Mouse (Mus musculus) heart, postnatal 0 days (tissue): ENCODE data around the gene Kat6b. TPM values are rescaled to one million over a fixed set of nuclear protein-coding genes. Genes with fewer than 3 reads are reported as not detected.
A peak's percentile ranks its signal among the peaks of the same experiment; 100 is the strongest.

ENCODE experiments used
- ATAC-seq: fragments of 200-750 bp; cut with Nextera tagmentation; 2 replicates; pipeline ENCODE4 v1.8.0; 2017; ENCODE audit warnings: low read depth, moderate number of reproducible peaks, moderate library complexity; ENCODE audit not compliant: insufficient read depth
- DNase-seq: peaks from one replicate; pipeline ENCODE4 v3.0.0-alpha.2; 2016; ENCODE audit warnings: low spot score
- H3K27ac ChIP-seq: fragments of 300-500 bp; sonication (generic); 2 replicates; pipeline ENCODE4 v1.5.1; 2014; ENCODE audit warnings: low read depth, mild to moderate bottlenecking
- H3K27me3 ChIP-seq: fragments of 300-500 bp; sonication (generic); 2 replicates; pipeline ENCODE4 v1.6.1; 2014; ENCODE audit warnings: low read length, mixed read lengths; ENCODE audit not compliant: control insufficient read depth, insufficient read depth
- H3K36me3 ChIP-seq: fragments of 300-500 bp; sonication (generic); replicated peaks from 2 replicates; pipeline ENCODE4 v1.6.1; 2014; ENCODE audit warnings: low read length, mixed read lengths; ENCODE audit not compliant: control insufficient read depth, insufficient read depth
- H3K4me1 ChIP-seq: fragments of 300-500 bp; sonication (generic); 2 replicates; pipeline ENCODE4 v1.6.1; 2014; ENCODE audit warnings: antibody characterized with exemption; ENCODE audit not compliant: control insufficient read depth, insufficient read depth
- H3K4me2 ChIP-seq: fragments of 300-500 bp; sonication (generic); 2 replicates; pipeline ENCODE4 v1.6.1; 2014; ENCODE audit warnings: low read depth, mild to moderate bottlenecking, low read length, moderate library complexity
- H3K4me3 ChIP-seq: fragments of 300-500 bp; sonication (generic); 2 replicates; pipeline ENCODE4 v1.5.1; 2014; ENCODE audit warnings: low read depth, low read length
- H3K9ac ChIP-seq: fragments of 300-500 bp; sonication (generic); replicated peaks from 2 replicates; pipeline ENCODE4 v1.6.1; 2014; ENCODE audit warnings: low read depth, low read length, mixed read lengths
- H3K9me3 ChIP-seq: fragments of 300-500 bp; sonication (generic); replicated peaks from 2 replicates; pipeline ENCODE4 v1.6.1; 2016; ENCODE audit warnings: low read length; ENCODE audit not compliant: control insufficient read depth
- CTCF ChIP-seq: IDR thresholded peaks from 2 replicates; pipeline ENCODE4 v1.5.1; 2016; ENCODE audit warnings: antibody characterized with exemption, control low read depth, low read depth
- EP300 ChIP-seq: IDR thresholded peaks from 2 replicates; pipeline ENCODE4 v1.6.1; 2016; ENCODE audit warnings: antibody characterized with exemption, low read depth
- WGBS: fragments of 180-500 bp; shearing (Covaris S2); extraction: QIAGEN DNeasy Blood & Tissue Kit; methylation state at CpG from one replicate; pipeline ENCODE4 v1.1.7; 2014; 5-methylcytosine and 5-hydroxymethylcytosine counted together
- polyA plus RNA-seq: library from polyadenylated mRNA; unstranded; fragments of >200 nt; fragmentation: Nextera tagmentation; extraction: Ambion mirVana; gene quantifications from 2 replicates; pipeline ENCODE4 v1.2.1, GENCODE M21; 2015
- total RNA-seq: library from RNA; depleted of rRNA; stranded (reverse); fragments of >200 nt; gene quantifications from 2 replicates; pipeline ENCODE4 v1.2.3, GENCODE M21; 2014; ENCODE audit warnings: low replicate concordance

Gene Kat6b
- total and polyA plus RNA-seq, 2 experiments from 2014 or later, result 5.4 to 52.9 TPM

GRCm38 (mm10) chr14:21576867-21577266, 95.6 kb downstream of the Kat6b start:
- ATAC-seq (no peak), DNase-seq (no peak)
- no peak overlapping the region for H3K4me3 ChIP-seq
- H3K4me1 ChIP-seq, result peaks cover 29% of the 10 kb centered on the region
- 88% methylated on average over 8 of the region's 8 CpGs for WGBS
- H3K4me2 ChIP-seq, result no peak overlapping the region
- TF ChIP-seq EP300, result no peak
- no peak for TF ChIP-seq CTCF
- no peaks in the 10 kb centered on the region for H3K27me3 ChIP-seq
- no peak overlapping the region for H3K9ac ChIP-seq
- H3K9me3 ChIP-seq, result no peaks in the 10 kb centered on the region
- H3K27ac ChIP-seq, result no peak overlapping the region
- no peaks in the 10 kb centered on the region for H3K36me3 ChIP-seq

- H3K9ac ChIP-seq, result no peak overlapping the region
- no peaks in the 10 kb centered on the region for H3K9me3 ChIP-seq
- no peak overlapping the region for H3K4me3 ChIP-seq
- no peak overlapping the region for H3K4me2 ChIP-seq
- H3K27me3 ChIP-seq, result no peaks in the 10 kb centered on the region
- DNase-seq (no peak), ATAC-seq (no peak)
- WGBS, result 16% methylated on average over 4 of the region's 4 CpGs
- H3K4me1 ChIP-seq, result peaks cover 67% of the 10 kb centered on the region
- TF ChIP-seq EP300 (no peak), CTCF (no peak)
- H3K36me3 ChIP-seq, result no peaks in the 10 kb centered on the region
- H3K27ac ChIP-seq, result no peak overlapping the region; the same call in 1 of the 2 replicates
Measured at GRCm38 (mm10) chr14:21581198-21581597, 100.0 kb downstream of the Kat6b start.

- Histone ChIP-seq H3K4me2 (no peak overlapping the region), H3K27me3 (no peaks in the 10 kb centered on the region), H3K9me3 (no peaks in the 10 kb centered on the region), H3K4me1 (peaks cover 77% of the 10 kb centered on the region), H3K36me3 (no peaks in the 10 kb centered on the region), H3K4me3 (no peak overlapping the region), H3K9ac (no peak overlapping the region), H3K27ac (peak overlapping the region; percentile 75)
- 91% methylated on average over 3 of the region's 3 CpGs for WGBS
- ATAC-seq (no peak), DNase-seq (no peak)
- no peak for TF ChIP-seq EP300
- TF ChIP-seq CTCF, result no peak
Measured at GRCm38 (mm10) chr14:21582301-21582700, 101.1 kb downstream of the Kat6b start.

- Histone ChIP-seq H3K9me3 (no peaks in the 10 kb centered on the region), H3K9ac (no peak overlapping the region), H3K27me3 (no peaks in the 10 kb centered on the region), H3K4me3 (no peak overlapping the region), H3K27ac (peak overlapping the region; percentile 75), H3K36me3 (no peaks in the 10 kb centered on the region), H3K4me2 (peak overlapping the region; percentile 28; the same call in 1 of the 2 replicates), H3K4me1 (peaks cover 75% of the 10 kb centered on the region)
- DNase-seq (peak; percentile 80), ATAC-seq (peak; percentile 90)
- WGBS, result 40% methylated on average over 6 of the region's 6 CpGs
- no peak for TF ChIP-seq CTCF
- TF ChIP-seq EP300, result no peak
Measured at GRCm38 (mm10) chr14:21583051-21583450, 101.8 kb downstream of the Kat6b start.

- H3K4me1 ChIP-seq, result peaks cover 67% of the 10 kb centered on the region
- 74% methylated on average over 5 of the region's 5 CpGs for WGBS
Measured at GRCm38 (mm10) chr14:21583868-21584267, 102.6 kb downstream of the Kat6b start.

GRCm38 (mm10) chr14:21584468-21585135, 103.4 kb downstream of the Kat6b start:
- H3K9me3 ChIP-seq, result no peaks in the 10 kb centered on the region
- H3K27me3 ChIP-seq, result no peaks in the 10 kb centered on the region
- 36% methylated on average over 6 of the region's 6 CpGs for WGBS
- DNase-seq, result no peak
- H3K36me3 ChIP-seq, result no peaks in the 10 kb centered on the region
- no peak overlapping the region for H3K9ac ChIP-seq
- H3K4me1 ChIP-seq, result peaks cover 66% of the 10 kb centered on the region
- no peak overlapping the region for H3K4me3 ChIP-seq
- no peak overlapping the region for H3K27ac ChIP-seq
- TF ChIP-seq EP300 (no peak), CTCF (no peak)
- ATAC-seq, result no peak
- no peak overlapping the region for H3K4me2 ChIP-seq

More at GRCm38 (mm10) chr14:21583868-21584267, 102.6 kb downstream of the Kat6b start:
- TF ChIP-seq EP300, result no peak
- no peak for TF ChIP-seq CTCF
- Histone ChIP-seq H3K36me3 (no peaks in the 10 kb centered on the region), H3K27ac (0 out of 2 replicates have a peak overlapping the region, but pooled peaks have one; percentile 75), H3K4me3 (no peak overlapping the region), H3K9ac (no peak overlapping the region), H3K4me2 (no peak overlapping the region), H3K27me3 (no peaks in the 10 kb centered on the region), H3K9me3 (no peaks in the 10 kb centered on the region)
- DNase-seq (no peak), ATAC-seq (no peak)
